Mouse (Mus musculus) testis, adult 2 months (tissue): Measurements from ENCODE around the gene Spty2d1. TPM values are rescaled to one million over a fixed set of nuclear protein-coding genes. Genes with fewer than 3 reads are reported as not detected.
A peak's percentile ranks its signal among the peaks of the same experiment; 100 is the strongest.

Experiments used
- H3K27ac ChIP-seq: fragments of 200-500 bp; 2 replicates; pipeline ENCODE4 v1.5.1; 2012; ENCODE audit warnings: low read depth, low read length; ENCODE audit not compliant: control insufficient read depth, insufficient read depth
- H3K27me3 ChIP-seq: fragments of 200-500 bp; 2 replicates; pipeline ENCODE4 v1.6.1; 2012; ENCODE audit warnings: mild to moderate bottlenecking, low read length, moderate library complexity; ENCODE audit not compliant: control insufficient read depth, insufficient read depth
- H3K36me3 ChIP-seq: fragments of 200-500 bp; 2 replicates; pipeline ENCODE4 v1.6.1; 2012; ENCODE audit warnings: mild to moderate bottlenecking, low read length; ENCODE audit not compliant: control insufficient read depth, insufficient read depth
- H3K4me1 ChIP-seq: fragments of 200-500 bp; 2 replicates; pipeline ENCODE4 v1.6.1; 2012; ENCODE audit warnings: low read length; ENCODE audit not compliant: control insufficient read depth, insufficient read depth
- H3K4me3 ChIP-seq: fragments of 200-500 bp; 2 replicates; pipeline ENCODE4 v1.5.1; 2012; ENCODE audit warnings: low read depth, mild to moderate bottlenecking, low read length, moderate library complexity, mixed read lengths; ENCODE audit not compliant: control insufficient read depth
- CTCF ChIP-seq: fragments of 200-500 bp; IDR thresholded peaks from 2 replicates; pipeline ENCODE4 v1.5.1; 2012; ENCODE audit warnings: low read depth, mild to moderate bottlenecking, inconsistent platforms, low read length, moderate library complexity; ENCODE audit not compliant: control insufficient read depth, insufficient read depth, insufficient replicate concordance
- POLR2A ChIP-seq: fragments of 200-500 bp; IDR thresholded peaks from 2 replicates; pipeline ENCODE4 v1.6.1; 2012; ENCODE audit warnings: low read depth, mild to moderate bottlenecking, inconsistent platforms, low read length, moderate library complexity; ENCODE audit not compliant: control insufficient read depth
- polyA plus RNA-seq: library from polyadenylated mRNA; depleted of rRNA; stranded (reverse); fragments of >200 nt; gene quantifications from 2 replicates; pipeline ENCODE4 v1.2.3, GENCODE M21; 2012; rRNA removed

Gene Spty2d1
- 3.3 and 3.4 TPM in 2 replicates for polyA plus RNA-seq

GRCm38 (mm10) chr7:47008168-47008993 lies at the start of gene Spty2d1:
TSS of gene Spty2d1 (minus strand) at chr7:47008411.
- H3K27me3 ChIP-seq: no peaks in the 10 kb centered on the region
- TF ChIP-seq POLR2A (peak; percentile 88), CTCF (peak; percentile 17; the same call in 1 of the 2 replicates)
- no peaks in the 10 kb centered on the region; the same call in 1 of the 2 replicates for H3K4me1 ChIP-seq

GRCm38 (mm10) chr7:47056273-47056672 lies 48.1 kb upstream of the Spty2d1 start:
- no peaks in the 10 kb centered on the region for H3K27me3 ChIP-seq
- H3K4me1 ChIP-seq: peaks cover 4% of the 10 kb centered on the region
- no peaks in the 10 kb centered on the region for H3K36me3 ChIP-seq
- no peak overlapping the region for H3K27ac ChIP-seq
- H3K4me3 ChIP-seq: no peak overlapping the region
- TF ChIP-seq POLR2A (no peak), CTCF (no peak)

More at GRCm38 (mm10) chr7:47008168-47008993, at the start of gene Spty2d1:
- no peaks in the 10 kb centered on the region for H3K36me3 ChIP-seq
- H3K27ac ChIP-seq: peak within 1 kb of the TSS; percentile 94
- peak within 1 kb of the TSS; percentile 91 for H3K4me3 ChIP-seq

- Histone ChIP-seq H3K4me1 (peaks cover 6% of the 10 kb centered on the region), H3K4me3 (no peak overlapping the region), H3K27me3 (no peaks in the 10 kb centered on the region), H3K27ac (no peak overlapping the region), H3K36me3 (no peaks in the 10 kb centered on the region)
- TF ChIP-seq CTCF (no peak), POLR2A (no peak; the same call in 1 of the 2 replicates)
Observed at GRCm38 (mm10) chr7:47055744-47056143, 47.5 kb upstream of the Spty2d1 start.

GRCm38 (mm10) chr7:47054666-47055065 lies 46.5 kb upstream of the Spty2d1 start:
- no peaks in the 10 kb centered on the region for H3K27me3 ChIP-seq
- H3K4me3 ChIP-seq: no peak overlapping the region
- peaks cover 9% of the 10 kb centered on the region for H3K4me1 ChIP-seq
- no peaks in the 10 kb centered on the region for H3K36me3 ChIP-seq
- H3K27ac ChIP-seq: no peak overlapping the region
- no peak for TF ChIP-seq CTCF
- no peak for TF ChIP-seq POLR2A

GRCm38 (mm10) chr7:47053287-47053686 lies 45.1 kb upstream of the Spty2d1 start:
- Histone ChIP-seq H3K4me1 (peaks cover 9% of the 10 kb centered on the region), H3K27me3 (no peaks in the 10 kb centered on the region), H3K27ac (no peak overlapping the region), H3K36me3 (no peaks in the 10 kb centered on the region), H3K4me3 (no peak overlapping the region)
- TF ChIP-seq CTCF (no peak), POLR2A (no peak)

GRCm38 (mm10) chr7:47052276-47052675 lies 44.1 kb upstream of the Spty2d1 start:
- Histone ChIP-seq H3K27me3 (no peaks in the 10 kb centered on the region), H3K27ac (peak overlapping the region; percentile 59), H3K4me1 (peaks cover 9% of the 10 kb centered on the region), H3K4me3 (peak overlapping the region; percentile 46), H3K36me3 (no peaks in the 10 kb centered on the region)
- no peak; the same call in 1 of the 2 replicates for TF ChIP-seq POLR2A

- H3K36me3 ChIP-seq: no peaks in the 10 kb centered on the region
- peaks cover 9% of the 10 kb centered on the region for H3K4me1 ChIP-seq
- H3K27ac ChIP-seq: peak overlapping the region; percentile 83
- TF ChIP-seq POLR2A: no peak
- TF ChIP-seq CTCF: no peak
- peak overlapping the region; percentile 86 for H3K4me3 ChIP-seq
- no peaks in the 10 kb centered on the region for H3K27me3 ChIP-seq
Observed at GRCm38 (mm10) chr7:47051404-47052151, 43.4 kb upstream of the Spty2d1 start.
